Mouse (Mus musculus) hindbrain, embryonic 14.5 days (tissue): Measurements from ENCODE around the gene Sfxn4. TPM values are rescaled to one million over a fixed set of nuclear protein-coding genes. Genes with fewer than 3 reads are reported as not detected.

Source experiments
- ATAC-seq: fragments of 200-750 bp; cut with Nextera tagmentation; 2 replicates; pipeline ENCODE4 v1.8.0; 2017; ENCODE audit warnings: moderate number of reproducible peaks, mild to moderate bottlenecking, moderate TSS enrichment, moderate library complexity; ENCODE audit not compliant: low FRiP score
- DNase-seq: peaks from one replicate; pipeline ENCODE4 v3.0.0-alpha.2; 2015; ENCODE audit warnings: low spot score
- H3K27ac ChIP-seq: fragments of 300-500 bp; sonication (generic); 2 replicates; pipeline ENCODE4 v1.5.1; 2014; ENCODE audit warnings: mild to moderate bottlenecking, moderate library complexity
- H3K27me3 ChIP-seq: fragments of 300-500 bp; sonication (generic); 2 replicates; pipeline ENCODE4 v1.6.1; 2014; ENCODE audit warnings: mild to moderate bottlenecking, low read length, mixed read lengths; ENCODE audit not compliant: control insufficient read depth, insufficient read depth
- H3K36me3 ChIP-seq: fragments of 300-500 bp; sonication (generic); replicated peaks from 2 replicates; pipeline ENCODE4 v1.6.1; 2014; ENCODE audit not compliant: control insufficient read depth, insufficient read depth
- H3K4me1 ChIP-seq: fragments of 300-500 bp; sonication (generic); replicated peaks from 2 replicates; pipeline ENCODE4 v1.6.1; 2014; ENCODE audit warnings: antibody characterized with exemption, low read length, mixed read lengths; ENCODE audit not compliant: control insufficient read depth, insufficient read depth
- H3K4me2 ChIP-seq: fragments of 300-500 bp; sonication (generic); replicated peaks from 2 replicates; pipeline ENCODE4 v1.6.1; 2014; ENCODE audit warnings: mild to moderate bottlenecking, moderate library complexity
- H3K4me3 ChIP-seq: fragments of 300-500 bp; sonication (generic); replicated peaks from 2 replicates; pipeline ENCODE4 v1.5.1; 2014; ENCODE audit warnings: mild to moderate bottlenecking, low read length
- H3K9ac ChIP-seq: fragments of 300-500 bp; sonication (generic); 2 replicates; pipeline ENCODE4 v1.6.1; 2014
- H3K9me3 ChIP-seq: fragments of 300-500 bp; sonication (generic); 2 replicates; pipeline ENCODE4 v1.6.1; 2016; ENCODE audit warnings: low read length; ENCODE audit not compliant: control insufficient read depth
- WGBS: fragments of 180-500 bp; shearing (Covaris S2); extraction: QIAGEN DNeasy Blood & Tissue Kit; methylation state at CpG from one replicate; pipeline ENCODE4 v1.1.7; 2014; 5-methylcytosine and 5-hydroxymethylcytosine counted together
- polyA plus RNA-seq: library from polyadenylated mRNA; unstranded; fragments of >200 nt; fragmentation: Nextera tagmentation; extraction: Ambion mirVana; gene quantifications from 2 replicates; pipeline ENCODE4 v1.2.1, GENCODE M21; 2014

The Sfxn4 gene
- polyA plus RNA-seq, 1 experiment from 2014 or later: 11.9 TPM

- Histone ChIP-seq H3K4me3 (peak within 1 kb of the TSS; percentile 60), H3K4me2 (peak within 1 kb of the TSS; percentile 55), H3K9me3 (no peaks in the 10 kb centered on the region), H3K4me1 (peaks cover 14% of the 10 kb centered on the region), H3K9ac (peak within 1 kb of the TSS; percentile 65), H3K27me3 (no peaks in the 10 kb centered on the region), H3K27ac (peak within 1 kb of the TSS; percentile 86), H3K36me3 (no peaks in the 10 kb centered on the region)
- WGBS: under 1% methylated on average over 55 of the region's 55 CpGs
- peak; percentile 98 for ATAC-seq
- DNase-seq: peak; percentile 93
These were observed 28.5 kb upstream of the Sfxn4 start, which contains the start of gene Grk5 for GRCm38 (mm10) chr19:60889714-60890315. TSS of gene Grk5 (plus strand) at chr19:60889749.

GRCm38 (mm10) chr19:60889101-60889713 is 27.9 kb upstream of the Sfxn4 start:
- WGBS: 5% methylated on average over 17 of the region's 17 CpGs
- ATAC-seq: no peak

GRCm38 (mm10) chr19:60887637-60888036 is 26.4 kb upstream of the Sfxn4 start:
- no peaks in the 10 kb centered on the region for H3K36me3 ChIP-seq
- no peak overlapping the region for H3K27ac ChIP-seq
- 80% methylated on average over 2 of the region's 2 CpGs for WGBS
- H3K9ac ChIP-seq: no peak overlapping the region
- no peak overlapping the region for H3K4me2 ChIP-seq
- no peak for ATAC-seq
- H3K4me3 ChIP-seq: no peak overlapping the region
- peaks cover 14% of the 10 kb centered on the region for H3K4me1 ChIP-seq
- DNase-seq: no peak
- no peaks in the 10 kb centered on the region for H3K9me3 ChIP-seq
- H3K27me3 ChIP-seq: no peaks in the 10 kb centered on the region

More at GRCm38 (mm10) chr19:60889101-60889713, 27.9 kb upstream of the Sfxn4 start:
- Histone ChIP-seq H3K27ac (peak overlapping the region; percentile 86), H3K27me3 (no peaks in the 10 kb centered on the region), H3K36me3 (no peaks in the 10 kb centered on the region), H3K9me3 (no peaks in the 10 kb centered on the region), H3K9ac (peak overlapping the region; percentile 65), H3K4me2 (peak overlapping the region; percentile 55), H3K4me3 (peak overlapping the region; percentile 60), H3K4me1 (peaks cover 14% of the 10 kb centered on the region)
- DNase-seq: no peak

DNA sequence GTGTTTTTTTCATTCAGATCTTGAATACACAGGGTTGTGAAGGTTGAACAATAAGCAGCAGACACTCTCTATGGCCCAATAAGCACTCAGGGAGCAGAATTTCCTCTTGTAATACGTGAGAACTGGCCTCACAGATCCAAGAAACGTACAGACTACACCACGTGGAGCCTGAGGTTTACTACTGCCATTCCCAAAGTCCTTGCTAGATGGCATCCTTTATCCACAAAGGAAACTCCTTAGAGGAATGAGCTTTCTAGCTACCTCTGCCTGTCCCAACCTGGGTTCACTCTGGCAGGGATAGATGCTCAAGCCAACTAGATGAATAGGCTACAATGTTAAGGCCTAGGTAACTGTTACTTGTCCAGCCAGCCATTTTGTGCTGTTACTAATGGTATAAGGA is 21.9 kb upstream of the Sfxn4 start:
- no peak overlapping the region for H3K4me3 ChIP-seq
- H3K36me3 ChIP-seq: no peaks in the 10 kb centered on the region
- no peak for DNase-seq
- H3K4me2 ChIP-seq: no peak overlapping the region
- H3K27me3 ChIP-seq: no peaks in the 10 kb centered on the region
- H3K4me1 ChIP-seq: no peaks in the 10 kb centered on the region
- no peak overlapping the region for H3K27ac ChIP-seq
- H3K9ac ChIP-seq: no peak overlapping the region
- 9% methylated on average over 3 of the region's 3 CpGs for WGBS
- ATAC-seq: no peak
- H3K9me3 ChIP-seq: no peaks in the 10 kb centered on the region

- under 1% methylated on average over 28 of the region's 28 CpGs for WGBS
These were observed 12.9 kb upstream of the Sfxn4 start, which contains the start of gene Prdx3 for GRCm38 (mm10) chr19:60874064-60874694. TSS of gene Prdx3 (minus strand) at chr19:60874556.

GRCm38 (mm10) chr19:60873501-60873900 is 12.2 kb upstream of the Sfxn4 start:
- Histone ChIP-seq H3K4me3 (peak overlapping the region; percentile 53), H3K36me3 (peaks cover 23% of the 10 kb centered on the region), H3K9me3 (no peaks in the 10 kb centered on the region), H3K4me2 (peak overlapping the region; percentile 66), H3K9ac (no peak overlapping the region), H3K4me1 (peaks cover 11% of the 10 kb centered on the region; the same call in 1 of the 2 replicates), H3K27me3 (no peaks in the 10 kb centered on the region), H3K27ac (0 out of 2 replicates have a peak overlapping the region, but pooled peaks have one; percentile 14)
- ATAC-seq: no peak
- 30% methylated on average over 4 of the region's 4 CpGs for whole genome bisulfite sequencing
- DNase-seq: no peak

More at GRCm38 (mm10) chr19:60874064-60874694, 12.9 kb upstream of the Sfxn4 start, which contains the start of gene Prdx3:
- Histone ChIP-seq H3K4me2 (peak within 1 kb of the TSS; percentile 66), H3K27me3 (no peaks in the 10 kb centered on the region), H3K9me3 (no peaks in the 10 kb centered on the region), H3K36me3 (peaks cover 18% of the 10 kb centered on the region), H3K4me1 (peaks cover 11% of the 10 kb centered on the region; the same call in 1 of the 2 replicates), H3K4me3 (peak within 1 kb of the TSS; percentile 53), H3K27ac (peak within 1 kb of the TSS; percentile 70; the same call in 1 of the 2 replicates), H3K9ac (peak within 1 kb of the TSS; percentile 70)
- ATAC-seq (peak; percentile 98), DNase-seq (peak; percentile 87)

DNA sequence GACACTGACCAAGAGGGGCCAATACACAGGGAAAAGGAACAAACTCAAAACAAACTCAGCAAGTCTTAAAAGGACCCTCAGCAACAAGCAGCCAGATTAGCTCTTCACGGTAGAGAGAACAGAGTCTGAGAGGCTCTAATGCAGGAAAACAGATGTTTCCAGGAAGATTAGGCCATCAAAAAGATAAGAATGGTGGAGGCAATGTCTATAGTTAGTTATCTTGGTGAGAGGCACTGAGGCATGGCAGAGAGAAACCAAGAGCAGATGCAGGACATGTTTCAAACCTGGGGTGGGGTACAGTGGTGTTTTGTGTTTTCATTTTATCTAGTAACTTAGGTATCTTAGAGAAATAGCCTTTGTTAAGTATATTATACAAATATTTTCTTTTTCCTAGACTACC is 11.0 kb upstream of the Sfxn4 start:
- Histone ChIP-seq H3K36me3 (peaks cover 32% of the 10 kb centered on the region), H3K4me1 (peaks cover 11% of the 10 kb centered on the region; the same call in 1 of the 2 replicates), H3K27ac (no peak overlapping the region), H3K27me3 (no peaks in the 10 kb centered on the region), H3K4me3 (no peak overlapping the region), H3K9ac (no peak overlapping the region), H3K4me2 (no peak overlapping the region), H3K9me3 (no peaks in the 10 kb centered on the region)
- WGBS: 76% methylated on average over 1 of the region's 1 CpGs
- no peak for ATAC-seq
- no peak for DNase-seq

- H3K36me3 ChIP-seq: peaks cover 32% of the 10 kb centered on the region
- no peak overlapping the region for H3K4me3 ChIP-seq
- H3K9me3 ChIP-seq: no peaks in the 10 kb centered on the region
- 93% methylated on average over 5 of the region's 5 CpGs for WGBS
- peaks cover 11% of the 10 kb centered on the region; the same call in 1 of the 2 replicates for H3K4me1 ChIP-seq
- no peaks in the 10 kb centered on the region for H3K27me3 ChIP-seq
- no peak overlapping the region for H3K9ac ChIP-seq
- H3K27ac ChIP-seq: no peak overlapping the region
- DNase-seq (no peak), ATAC-seq (no peak)
- H3K4me2 ChIP-seq: no peak overlapping the region
These were observed 10.1 kb upstream of the Sfxn4 start for GRCm38 (mm10) chr19:60871366-60871765.

GRCm38 (mm10) chr19:60870489-60870888 is 9.2 kb upstream of the Sfxn4 start:
- Histone ChIP-seq H3K36me3 (peaks cover 32% of the 10 kb centered on the region), H3K9ac (no peak overlapping the region), H3K4me3 (no peak overlapping the region), H3K9me3 (no peaks in the 10 kb centered on the region), H3K27ac (no peak overlapping the region), H3K27me3 (no peaks in the 10 kb centered on the region), H3K4me1 (peaks cover 11% of the 10 kb centered on the region; the same call in 1 of the 2 replicates), H3K4me2 (no peak overlapping the region)
- 91% methylated on average over 1 of the region's 1 CpGs for WGBS
- ATAC-seq (no peak), DNase-seq (no peak)
